Mouse (Mus musculus): Measurements from ENCODE around the gene Prickle2.
A peak's percentile ranks its signal among the peaks of the same experiment; 100 is the strongest.

The Prickle2 gene

GRCm38 (mm10) chr6:92427406-92428171 is 278.4 kb downstream of the Prickle2 start:
- DNase-seq: no peak

GRCm38 (mm10) chr6:92425901-92426300 is 280.1 kb downstream of the Prickle2 start:
- DNase-seq: no peak

- no peak for DNase-seq
Observed at GRCm38 (mm10) chr6:92425476-92425875, 280.5 kb downstream of the Prickle2 start.

- no peak for DNase-seq
Observed at GRCm38 (mm10) chr6:92424991-92425390, 281.0 kb downstream of the Prickle2 start.

- DNase-seq: peak; percentile 61 to 65
Observed at GRCm38 (mm10) chr6:92422286-92422685, 283.7 kb downstream of the Prickle2 start.

- DNase-seq: no peak
Observed at GRCm38 (mm10) chr6:92420106-92420505, 285.8 kb downstream of the Prickle2 start.

GRCm38 (mm10) chr6:92415405-92415755 is 290.6 kb downstream of the Prickle2 start:
- DNase-seq: no peak

GRCm38 (mm10) chr6:92414478-92415404 is 291.2 kb downstream of the Prickle2 start:
- peak in 1 of 2 experiments; percentile 16 for DNase-seq

GRCm38 (mm10) chr6:92413982-92414381 is 292.0 kb downstream of the Prickle2 start:
- peak in 1 of 2 experiments; percentile 6 for DNase-seq

- DNase-seq: no peak
Observed at GRCm38 (mm10) chr6:92409788-92410187, 296.2 kb downstream of the Prickle2 start.

- no peak for DNase-seq
Observed at GRCm38 (mm10) chr6:92407259-92407658, 298.7 kb downstream of the Prickle2 start.

- no peak for DNase-seq
Observed at GRCm38 (mm10) chr6:92405571-92405970, 300.4 kb downstream of the Prickle2 start.

GRCm38 (mm10) chr6:92397876-92398275 is 308.1 kb downstream of the Prickle2 start:
- DNase-seq: no peak

GRCm38 (mm10) chr6:92395556-92395955 is 310.4 kb downstream of the Prickle2 start:
- no peak for DNase-seq

- DNase-seq: no peak
Observed at GRCm38 (mm10) chr6:92395143-92395542, 310.8 kb downstream of the Prickle2 start.

- DNase-seq: no peak
Observed at GRCm38 (mm10) chr6:92394628-92395027, 311.3 kb downstream of the Prickle2 start.

GRCm38 (mm10) chr6:92390321-92390720 is 315.6 kb downstream of the Prickle2 start:
- no peak for DNase-seq

- DNase-seq: no peak
Observed at GRCm38 (mm10) chr6:92388681-92389080, 317.3 kb downstream of the Prickle2 start.

GRCm38 (mm10) chr6:92383196-92383782 is 322.7 kb downstream of the Prickle2 start:
- peak in 1 of 2 experiments; percentile 36 for DNase-seq

GRCm38 (mm10) chr6:92381085-92381484 is 324.9 kb downstream of the Prickle2 start:
- no peak for DNase-seq

- DNase-seq: no peak
Observed at GRCm38 (mm10) chr6:92374826-92375225, 331.1 kb downstream of the Prickle2 start.

- DNase-seq: no peak
Observed at GRCm38 (mm10) chr6:92370896-92371295, 335.1 kb downstream of the Prickle2 start.

- no peak for DNase-seq
Observed at GRCm38 (mm10) chr6:92347278-92348028, 358.5 kb downstream of the Prickle2 start.

Measured in kidney, postnatal 4 days (tissue).